Mouse (Mus musculus): ENCODE measurements around the gene Cpa2.

Gene Cpa2

GRCm38 (mm10) chr6:30549231-30549761 lies 7.9 kb downstream of the Cpa2 start:
- no peak for DNase-seq

GRCm38 (mm10) chr6:30550496-30551192 lies 9.3 kb downstream of the Cpa2 start:
- DNase-seq = no peak

GRCm38 (mm10) chr6:30551193-30551515 lies 9.8 kb downstream of the Cpa2 start:
- no peak for DNase-seq

GRCm38 (mm10) chr6:30551644-30552580 lies 10.5 kb downstream of the Cpa2 start:
- DNase-seq = no peak

- no peak for DNase-seq
Observed at GRCm38 (mm10) chr6:30552628-30553027, 11.2 kb downstream of the Cpa2 start.

GRCm38 (mm10) chr6:30553381-30554010 lies 12.1 kb downstream of the Cpa2 start:
- no peak for DNase-seq

- DNase-seq = no peak
Observed at GRCm38 (mm10) chr6:30554092-30554491, 12.7 kb downstream of the Cpa2 start.

- no peak for DNase-seq
Observed at GRCm38 (mm10) chr6:30554621-30555170, 13.3 kb downstream of the Cpa2 start.

- no peak for DNase-seq
Observed at GRCm38 (mm10) chr6:30556080-30556479, 14.7 kb downstream of the Cpa2 start.

GRCm38 (mm10) chr6:30559726-30560125 lies 18.3 kb downstream of the Cpa2 start:
- no peak for DNase-seq

DNA sequence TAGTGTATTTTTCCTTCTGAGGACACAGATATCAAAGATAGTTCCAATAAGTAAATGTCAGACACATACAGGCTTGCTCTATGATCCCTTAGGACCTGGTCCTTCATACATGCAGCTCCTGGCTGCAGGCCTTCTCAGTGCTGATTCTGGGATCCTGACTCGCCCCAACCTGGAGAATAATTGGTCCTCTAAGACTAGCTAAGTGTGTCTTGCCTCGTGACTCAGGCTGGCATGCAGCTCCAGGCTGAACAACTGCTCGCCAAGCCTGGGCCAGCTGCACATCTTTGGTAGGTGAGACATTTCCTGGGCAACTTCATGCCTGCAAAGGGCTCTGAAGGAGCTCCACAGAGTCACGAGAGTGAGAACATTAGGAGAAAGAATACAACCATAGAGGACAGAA lies 20.8 kb downstream of the Cpa2 start:
- no peak for DNase-seq

- DNase-seq = no peak
Observed at GRCm38 (mm10) chr6:30563575-30563974, 22.2 kb downstream of the Cpa2 start.

DNA sequence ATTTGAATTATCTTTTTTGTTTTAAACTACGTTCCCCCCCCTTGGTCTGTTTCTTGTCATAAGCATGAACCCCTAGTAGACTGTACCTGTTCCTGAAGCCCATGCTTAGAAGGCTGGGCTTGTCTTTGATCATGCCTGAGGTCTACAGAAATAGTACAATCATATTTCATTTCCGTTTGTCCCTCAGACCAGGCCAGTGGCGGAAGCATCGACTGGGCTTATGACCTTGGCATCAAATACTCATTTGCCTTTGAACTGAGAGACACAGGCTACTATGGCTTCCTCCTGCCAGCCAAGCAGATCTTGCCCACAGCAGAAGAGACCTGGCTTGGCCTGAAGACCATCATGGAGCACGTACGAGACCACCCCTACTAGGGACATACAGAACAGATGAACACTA lies 22.7 kb downstream of the Cpa2 start:
- DNase-seq = no peak

DNA sequence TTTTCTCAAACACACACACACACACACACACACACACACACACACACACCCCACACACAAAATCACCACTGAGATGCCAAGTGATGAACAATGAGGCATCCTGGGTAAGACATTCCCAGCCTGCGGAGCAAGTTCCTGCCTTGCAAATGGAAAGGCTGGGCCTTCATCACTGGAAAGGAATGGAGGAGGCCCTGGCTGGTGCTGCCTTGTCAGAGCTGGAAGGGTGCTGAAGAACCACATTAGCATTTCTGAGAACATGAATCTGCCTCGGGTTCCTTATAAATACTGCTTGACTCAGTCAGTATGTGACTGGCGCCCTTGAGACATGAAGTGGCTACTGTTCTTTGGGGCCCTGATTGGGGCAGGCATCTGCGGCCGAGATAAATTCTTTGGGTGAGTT lies 26.7 kb downstream of the Cpa2 start, which contains the start of gene Cpa4:
TSS of gene Cpa4 (plus strand) at position 301 of the 400 bp plus-strand sequence.
- DNase-seq = no peak

DNA sequence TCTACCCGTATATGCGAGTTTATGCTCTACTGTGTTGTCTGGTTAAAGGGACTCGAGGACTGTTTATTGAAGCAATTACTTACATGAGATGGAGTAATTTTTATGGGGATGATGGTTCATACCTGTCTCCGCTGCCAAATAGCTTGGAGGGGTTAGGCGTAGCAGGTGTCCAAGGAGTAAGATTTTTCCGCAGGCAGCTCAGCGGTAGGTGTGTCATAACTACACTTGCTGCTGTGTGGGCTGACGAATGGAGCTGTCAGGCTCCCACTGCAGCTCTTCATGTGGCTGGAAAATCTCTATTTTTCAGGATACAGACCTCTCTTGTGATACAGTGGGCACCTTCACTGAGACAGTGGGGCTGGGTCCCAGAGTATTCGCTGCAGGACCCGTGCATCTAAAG lies 27.9 kb downstream of the Cpa2 start:
- DNase-seq = no peak

GRCm38 (mm10) chr6:30570012-30570411 lies 28.6 kb downstream of the Cpa2 start:
- DNase-seq = no peak

DNA sequence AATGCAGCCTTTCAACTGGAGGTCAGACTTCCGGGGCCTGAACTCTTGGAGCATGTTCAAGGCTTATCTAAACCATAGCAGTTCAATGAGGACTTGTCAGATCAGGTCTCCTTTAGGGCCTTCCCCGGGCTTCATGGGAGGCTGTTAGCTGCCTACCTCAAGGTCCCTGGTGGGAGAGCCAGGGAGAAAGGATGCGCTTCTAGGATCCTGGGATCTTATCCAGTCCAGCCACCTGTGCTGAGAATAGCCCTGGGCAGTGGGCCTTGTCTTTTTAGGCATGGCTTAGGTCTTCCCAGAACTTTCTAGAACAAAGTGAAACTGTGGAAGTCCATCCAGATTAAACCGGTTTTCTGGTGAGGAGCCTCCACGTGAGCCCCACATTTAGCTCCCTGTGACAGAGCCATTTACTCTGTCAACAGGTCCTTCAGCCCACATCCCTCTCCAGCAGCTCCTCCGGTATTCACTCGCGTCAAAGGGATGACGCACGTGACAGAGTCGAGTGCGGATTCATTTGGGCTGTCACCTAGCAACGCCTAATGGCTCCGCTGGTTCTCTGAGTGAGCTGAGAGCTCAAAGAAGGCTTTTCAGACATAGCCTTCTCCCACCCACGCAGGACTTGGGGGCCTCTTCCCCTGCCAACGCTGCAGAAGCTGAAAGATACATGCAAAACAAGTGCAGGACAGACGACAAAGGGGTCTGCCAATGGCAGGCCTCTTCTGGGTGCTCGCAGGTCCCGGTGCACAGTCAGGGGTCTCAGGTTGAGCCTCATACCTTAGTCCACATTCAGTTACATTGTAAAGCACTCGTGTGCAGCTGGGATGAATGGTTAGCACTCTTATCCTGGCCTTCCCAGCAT lies 31.3 kb downstream of the Cpa2 start:
- DNase-seq = no peak

- DNase-seq = no peak
Observed at GRCm38 (mm10) chr6:30573380-30573779, 32.0 kb downstream of the Cpa2 start.

GRCm38 (mm10) chr6:30574945-30575344 lies 33.6 kb downstream of the Cpa2 start:
- no peak for DNase-seq

- no peak for DNase-seq
Observed at GRCm38 (mm10) chr6:30576477-30577203, 35.3 kb downstream of the Cpa2 start.

Data from kidney, postnatal 25 days (tissue).